Mouse (Mus musculus) kidney, embryonic 15.5 days (tissue): ENCODE data around the gene Fam120a. TPM values are rescaled to one million over a fixed set of nuclear protein-coding genes. Genes with fewer than 3 reads are reported as not detected.

Experiments
- ATAC-seq: fragments of 200-750 bp; cut with Nextera tagmentation; replicated peaks from 2 replicates; pipeline ENCODE4 v1.8.0; 2017; ENCODE audit warnings: moderate TSS enrichment; ENCODE audit not compliant: low FRiP score
- H3K27ac ChIP-seq: fragments of 300-500 bp; sonication (generic); 2 replicates; pipeline ENCODE4 v1.5.1; 2015; ENCODE audit warnings: mild to moderate bottlenecking, inconsistent platforms
- H3K27me3 ChIP-seq: fragments of 300-500 bp; sonication (generic); 2 replicates; pipeline ENCODE4 v1.6.1; 2015; ENCODE audit warnings: inconsistent platforms
- H3K36me3 ChIP-seq: fragments of 300-500 bp; sonication (generic); 2 replicates; pipeline ENCODE4 v1.6.1; 2015; ENCODE audit warnings: inconsistent platforms
- H3K4me1 ChIP-seq: fragments of 300-500 bp; sonication (generic); 2 replicates; pipeline ENCODE4 v1.6.1; 2015; ENCODE audit warnings: inconsistent platforms
- H3K4me2 ChIP-seq: fragments of 300-500 bp; sonication (generic); 2 replicates; pipeline ENCODE4 v1.6.1; 2015; ENCODE audit warnings: moderate library complexity, mild to moderate bottlenecking, inconsistent platforms
- H3K4me3 ChIP-seq: fragments of 300-500 bp; sonication (generic); replicated peaks from 2 replicates; pipeline ENCODE4 v1.5.1; 2015; ENCODE audit warnings: mild to moderate bottlenecking, inconsistent platforms
- H3K9ac ChIP-seq: fragments of 300-500 bp; sonication (generic); 2 replicates; pipeline ENCODE4 v1.6.1; 2015; ENCODE audit warnings: mild to moderate bottlenecking, inconsistent platforms
- H3K9me3 ChIP-seq: fragments of 300-500 bp; sonication (generic); replicated peaks from 2 replicates; pipeline ENCODE4 v1.6.1; 2016; ENCODE audit warnings: inconsistent platforms
- WGBS: fragments of 180-500 bp; shearing (Covaris S2); methylation state at CpG from one replicate; pipeline ENCODE4 v1.1.7; 2015; ENCODE audit warnings: mixed read lengths; 5-methylcytosine and 5-hydroxymethylcytosine counted together
- polyA plus RNA-seq: library from polyadenylated mRNA; unstranded; fragments of >200 nt; fragmentation: Nextera tagmentation; extraction: Ambion mirVana; gene quantifications from 2 replicates; pipeline ENCODE4 v1.2.1, GENCODE M21; 2015

The Fam120a gene
- polyA plus RNA-seq, 1 experiment from 2014 or later = 24.4 TPM

GRCm38 (mm10) chr13:48895376-48895775, 72.4 kb downstream of the Fam120a start:
- H3K27ac ChIP-seq = no peak overlapping the region
- H3K27me3 ChIP-seq = no peaks in the 10 kb centered on the region
- 0 out of 2 replicates have a peak, but pooled peaks cover 2% of the 10 kb centered on the region for H3K4me1 ChIP-seq
- no peak overlapping the region for H3K4me2 ChIP-seq
- H3K9me3 ChIP-seq = no peaks in the 10 kb centered on the region
- ATAC-seq = no peak
- H3K4me3 ChIP-seq = no peak overlapping the region
- H3K9ac ChIP-seq = no peak overlapping the region
- WGBS = 89% methylated on average over 5 of the region's 5 CpGs
- peaks cover 94% of the 10 kb centered on the region for H3K36me3 ChIP-seq

GRCm38 (mm10) chr13:48890260-48890960, 77.4 kb downstream of the Fam120a start:
- H3K27me3 ChIP-seq = no peaks in the 10 kb centered on the region
- WGBS = 80% methylated on average over 4 of the region's 4 CpGs
- H3K4me1 ChIP-seq = 0 out of 2 replicates have a peak, but pooled peaks cover 3% of the 10 kb centered on the region
- H3K36me3 ChIP-seq = peaks cover 96% of the 10 kb centered on the region
- H3K9ac ChIP-seq = no peak overlapping the region
- no peaks in the 10 kb centered on the region for H3K9me3 ChIP-seq
- 0 out of 2 replicates have a peak, but pooled peaks have one; percentile 60 for ATAC-seq
- no peak overlapping the region for H3K4me3 ChIP-seq
- H3K4me2 ChIP-seq = no peak overlapping the region
- H3K27ac ChIP-seq = 0 out of 2 replicates have a peak overlapping the region, but pooled peaks have one; percentile 18

GRCm38 (mm10) chr13:48878534-48878933, 89.3 kb downstream of the Fam120a start:
- Histone ChIP-seq H3K4me3 (peak overlapping the region; percentile 48), H3K4me1 (peaks cover 9% of the 10 kb centered on the region), H3K9ac (peak overlapping the region; percentile 60), H3K27ac (peak overlapping the region; percentile 88), H3K4me2 (peak overlapping the region; percentile 72), H3K9me3 (no peaks in the 10 kb centered on the region), H3K27me3 (no peaks in the 10 kb centered on the region), H3K36me3 (peaks cover 34% of the 10 kb centered on the region)
- peak; percentile 98 for ATAC-seq
- WGBS = under 1% methylated on average over 36 of the region's 36 CpGs

- Histone ChIP-seq H3K9ac (peak overlapping the region; percentile 60; the same call in 1 of the 2 replicates), H3K4me3 (peak overlapping the region; percentile 48), H3K27me3 (no peaks in the 10 kb centered on the region), H3K36me3 (peaks cover 29% of the 10 kb centered on the region), H3K4me1 (peaks cover 11% of the 10 kb centered on the region), H3K9me3 (no peaks in the 10 kb centered on the region), H3K27ac (peak overlapping the region; percentile 88), H3K4me2 (peak overlapping the region; percentile 72)
- no peak for ATAC-seq
Observed at GRCm38 (mm10) chr13:48877805-48878204, 90.0 kb downstream of the Fam120a start.

- H3K27me3 ChIP-seq = no peaks in the 10 kb centered on the region
- ATAC-seq = no peak
- peaks cover 36% of the 10 kb centered on the region for H3K4me1 ChIP-seq
- H3K9me3 ChIP-seq = no peaks in the 10 kb centered on the region
- peaks cover 5% of the 10 kb centered on the region; the same call in 1 of the 2 replicates for H3K36me3 ChIP-seq
- WGBS = 67% methylated on average over 5 of the region's 5 CpGs
- H3K9ac ChIP-seq = no peak overlapping the region
- H3K4me2 ChIP-seq = no peak overlapping the region
- H3K27ac ChIP-seq = no peak overlapping the region
- no peak overlapping the region for H3K4me3 ChIP-seq
Observed at GRCm38 (mm10) chr13:48872726-48873125, 95.1 kb downstream of the Fam120a start.

- Histone ChIP-seq H3K9ac (peak overlapping the region; percentile 97), H3K4me1 (peaks cover 41% of the 10 kb centered on the region), H3K27me3 (no peaks in the 10 kb centered on the region), H3K4me2 (peak overlapping the region; percentile 73), H3K36me3 (peaks cover 5% of the 10 kb centered on the region; the same call in 1 of the 2 replicates), H3K4me3 (peak overlapping the region; percentile 93), H3K9me3 (no peaks in the 10 kb centered on the region), H3K27ac (peak overlapping the region; percentile 85)
- WGBS = 68% methylated on average over 7 of the region's 7 CpGs
- ATAC-seq = no peak
Observed at GRCm38 (mm10) chr13:48871887-48872606, 95.8 kb downstream of the Fam120a start.

- peak within 1 kb of the TSS; percentile 97 for H3K9ac ChIP-seq
- H3K4me1 ChIP-seq = peaks cover 44% of the 10 kb centered on the region
- under 1% methylated on average over 66 of the region's 117 CpGs for WGBS
- ATAC-seq = peak; percentile 55
- H3K36me3 ChIP-seq = no peaks in the 10 kb centered on the region; the same call in 1 of the 2 replicates
- H3K4me2 ChIP-seq = peak within 1 kb of the TSS; percentile 86
- H3K4me3 ChIP-seq = peak within 1 kb of the TSS; percentile 93
- H3K27ac ChIP-seq = peak within 1 kb of the TSS; percentile 88
- no peaks in the 10 kb centered on the region for H3K9me3 ChIP-seq
- H3K27me3 ChIP-seq = no peaks in the 10 kb centered on the region
Observed at GRCm38 (mm10) chr13:48870771-48871731, 96.8 kb downstream of the Fam120a start, which contains the start of gene Phf2. Gene Phf2 (minus strand): TSS chr13:48871119.

- H3K4me3 ChIP-seq = peak overlapping the region; percentile 93
- no peaks in the 10 kb centered on the region for H3K9me3 ChIP-seq
- under 1% methylated on average over 68 of the region's 102 CpGs for WGBS
- H3K27me3 ChIP-seq = no peaks in the 10 kb centered on the region
- no peaks in the 10 kb centered on the region; the same call in 1 of the 2 replicates for H3K36me3 ChIP-seq
- peak; percentile 34 for ATAC-seq
- peak overlapping the region; percentile 97 for H3K9ac ChIP-seq
- H3K4me2 ChIP-seq = peak overlapping the region; percentile 86
- H3K4me1 ChIP-seq = peaks cover 44% of the 10 kb centered on the region
- H3K27ac ChIP-seq = peak overlapping the region; percentile 88
Observed at GRCm38 (mm10) chr13:48869950-48870770, 97.7 kb downstream of the Fam120a start.

GRCm38 (mm10) chr13:48869600-48869949, 98.2 kb downstream of the Fam120a start:
- peak overlapping the region; percentile 97 for H3K9ac ChIP-seq
- ATAC-seq = no peak
- H3K4me3 ChIP-seq = peak overlapping the region; percentile 93
- H3K4me2 ChIP-seq = peak overlapping the region; percentile 86
- H3K4me1 ChIP-seq = peaks cover 46% of the 10 kb centered on the region
- no peaks in the 10 kb centered on the region; the same call in 1 of the 2 replicates for H3K36me3 ChIP-seq
- H3K27ac ChIP-seq = peak overlapping the region; percentile 88
- no peaks in the 10 kb centered on the region for H3K9me3 ChIP-seq
- 10% methylated on average over 5 of the region's 5 CpGs for WGBS
- no peaks in the 10 kb centered on the region for H3K27me3 ChIP-seq

GRCm38 (mm10) chr13:48869088-48869487, 98.7 kb downstream of the Fam120a start:
- 13% methylated on average over 5 of the region's 5 CpGs for WGBS
- no peaks in the 10 kb centered on the region for H3K9me3 ChIP-seq

More at GRCm38 (mm10) chr13:48869088-48869487, 98.7 kb downstream of the Fam120a start:
- no peak for ATAC-seq
- no peaks in the 10 kb centered on the region for H3K36me3 ChIP-seq
- H3K4me3 ChIP-seq = peak overlapping the region; percentile 93
- H3K9ac ChIP-seq = peak overlapping the region; percentile 97
- no peaks in the 10 kb centered on the region for H3K27me3 ChIP-seq
- H3K4me1 ChIP-seq = peaks cover 46% of the 10 kb centered on the region
- H3K27ac ChIP-seq = peak overlapping the region; percentile 88
- peak overlapping the region; percentile 86 for H3K4me2 ChIP-seq
